Mouse (Mus musculus): ENCODE results near the gene Dnmt3a. TPM values are rescaled to one million over a fixed set of nuclear protein-coding genes. Genes with fewer than 3 reads are reported as not detected.

Dnmt3a gene
- polyA plus RNA-seq, 1 experiment from 2014 or later, result 98.5 TPM

DNA sequence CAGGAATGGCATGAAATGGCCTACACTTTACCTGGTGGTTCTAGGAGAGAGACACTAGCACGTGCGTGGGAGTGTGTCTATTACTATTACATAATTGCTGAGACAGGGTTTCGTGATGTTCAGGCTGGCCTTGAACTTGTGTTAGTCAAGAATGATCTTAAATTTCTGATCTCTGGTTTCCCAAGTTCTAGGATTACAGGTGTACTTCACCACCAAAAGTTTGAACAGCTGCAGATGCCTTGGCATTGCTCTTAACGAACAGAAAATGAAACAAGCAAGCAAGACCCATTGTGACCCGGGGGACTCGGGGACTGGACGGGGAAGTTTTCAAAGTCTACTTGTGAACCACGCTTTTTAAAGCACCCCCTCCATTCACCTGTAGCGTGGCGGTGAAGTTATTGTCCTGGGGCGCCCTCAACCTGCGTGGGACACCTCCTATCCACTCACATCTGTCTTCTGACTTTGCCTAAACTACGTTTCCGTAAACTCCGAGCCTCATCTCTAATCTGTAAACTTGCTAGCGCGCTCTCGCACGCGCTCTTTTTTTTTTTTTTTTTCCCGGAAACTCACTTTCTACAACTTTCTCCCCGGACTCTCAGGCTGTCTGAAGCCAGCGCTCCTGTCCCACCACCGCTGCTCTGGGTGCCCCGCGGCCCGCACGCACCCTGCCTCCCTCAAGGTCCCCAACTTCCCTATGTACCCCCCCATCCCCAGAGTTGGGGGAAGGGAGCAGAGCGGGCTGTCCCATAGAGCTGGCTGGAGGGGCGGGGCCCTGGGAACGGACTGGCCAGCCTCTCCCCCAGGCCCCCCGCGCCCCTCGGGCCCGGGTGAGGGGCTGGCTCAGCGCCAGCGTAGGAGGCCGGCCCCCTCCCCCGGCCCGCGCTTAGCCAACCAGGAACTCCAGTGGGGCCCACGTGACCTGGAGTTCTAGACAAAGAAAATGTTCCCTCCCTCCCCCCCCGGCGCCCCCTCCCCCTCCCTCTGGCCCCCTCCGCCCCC is 85.2 kb downstream of the Dnmt3a start:
- Histone ChIP-seq H3K4me1 (peaks cover 82% of the 10 kb centered on the region), H3K9ac (peak overlapping the region; percentile 74), H3K27ac (peak overlapping the region; percentile 92), H3K36me3 (ENCODE audit: poor library complexity, severe bottlenecking) (peaks cover 18% of the 10 kb centered on the region), H3K4me2 (peak overlapping the region; percentile 62), H3K27me3 (no peaks in the 10 kb centered on the region), H3K4me3 (peak overlapping the region; percentile 55), H3K9me3 (replicated peaks) (no peaks in the 10 kb centered on the region)
- 2% methylated on average over 42 of the region's 45 CpGs for WGBS
- peak; percentile 48 for ATAC-seq

DNA sequence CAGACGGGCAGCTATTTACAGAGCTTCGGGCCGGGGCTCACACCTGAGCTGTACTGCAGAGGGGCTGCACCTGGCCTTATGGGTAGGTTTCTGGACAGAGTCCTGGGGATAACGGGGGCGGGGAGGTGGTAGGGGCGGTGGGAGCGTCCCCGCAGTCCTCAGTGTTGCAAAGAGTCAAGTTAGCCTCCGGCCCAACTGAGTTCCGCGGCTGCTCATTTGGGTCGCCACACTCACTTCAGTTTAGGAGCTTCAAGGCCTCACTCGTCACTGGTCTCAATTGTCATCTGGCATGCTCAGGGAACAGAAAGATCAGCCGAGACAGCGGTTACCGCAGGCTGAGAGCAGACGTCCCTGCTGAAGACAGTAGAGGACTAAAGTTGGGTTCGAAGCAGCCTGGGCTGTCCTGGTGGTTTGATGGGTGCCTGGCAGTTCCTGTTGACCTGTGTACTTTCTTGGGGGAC is 86.0 kb downstream of the Dnmt3a start:
- ATAC-seq, result peak; percentile 50
- no peaks in the 10 kb centered on the region for H3K27me3 ChIP-seq
- peak overlapping the region; percentile 55 for H3K4me3 ChIP-seq
- peaks cover 25% of the 10 kb centered on the region for H3K36me3 ChIP-seq (ENCODE audit: poor library complexity, severe bottlenecking)
- H3K4me2 ChIP-seq, result peak overlapping the region; percentile 62
- 2% methylated on average over 17 of the region's 18 CpGs for WGBS
- H3K27ac ChIP-seq, result peak overlapping the region; percentile 92
- H3K9ac ChIP-seq, result peak overlapping the region; percentile 74
- peaks cover 74% of the 10 kb centered on the region for H3K4me1 ChIP-seq
- no peaks in the 10 kb centered on the region for H3K9me3 ChIP-seq (replicated peaks)

DNA sequence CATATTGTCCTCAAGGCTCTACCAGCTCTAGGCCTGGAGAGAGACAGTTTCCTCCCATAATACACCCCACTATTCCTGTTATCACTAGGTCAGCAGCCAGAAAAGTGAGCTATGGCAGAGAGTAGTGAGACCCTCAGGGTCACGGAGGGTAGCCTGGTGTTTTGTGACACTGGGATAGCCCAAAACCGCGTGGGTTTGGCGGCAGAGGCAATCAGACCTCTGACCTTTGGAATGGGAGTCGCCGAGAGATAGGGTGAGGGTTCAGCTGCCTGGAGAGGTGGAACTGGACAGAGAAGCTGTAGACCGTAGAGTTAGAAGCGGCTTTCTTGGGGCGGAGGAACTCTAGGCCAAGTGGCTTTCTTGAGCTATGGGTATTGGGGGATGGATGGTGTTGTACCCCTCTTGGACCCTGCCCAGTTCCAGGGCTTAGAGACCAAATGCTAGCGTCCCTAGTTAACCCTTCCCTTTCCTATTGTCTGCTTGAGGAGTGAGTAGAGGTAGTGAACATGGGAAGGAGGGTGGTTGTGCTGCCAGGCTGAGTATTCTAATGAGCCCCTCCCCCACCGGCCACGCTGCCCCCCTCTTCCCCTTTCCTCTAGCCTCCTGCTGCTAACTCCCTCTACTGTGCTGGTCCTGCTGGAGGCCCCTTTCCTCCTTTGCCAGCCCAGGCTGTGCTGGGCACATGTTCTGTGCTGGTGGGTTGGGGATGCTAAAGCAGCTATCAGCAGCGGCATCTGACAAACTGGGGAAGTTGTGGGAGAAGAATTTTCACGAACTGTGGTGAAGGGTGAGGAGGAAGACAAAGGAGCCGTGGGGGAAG is 86.6 kb downstream of the Dnmt3a start:
- no peaks in the 10 kb centered on the region for H3K9me3 ChIP-seq (replicated peaks)
- H3K4me2 ChIP-seq, result peak overlapping the region; percentile 62
- 3% methylated on average over 15 of the region's 15 CpGs for WGBS
- peak; percentile 57 for ATAC-seq
- H3K4me1 ChIP-seq, result peaks cover 68% of the 10 kb centered on the region
- H3K36me3 ChIP-seq (ENCODE audit: poor library complexity, severe bottlenecking), result peaks cover 31% of the 10 kb centered on the region
- peak overlapping the region; percentile 55 for H3K4me3 ChIP-seq
- H3K9ac ChIP-seq, result peak overlapping the region; percentile 74
- no peaks in the 10 kb centered on the region for H3K27me3 ChIP-seq
- H3K27ac ChIP-seq, result peak overlapping the region; percentile 92

DNA sequence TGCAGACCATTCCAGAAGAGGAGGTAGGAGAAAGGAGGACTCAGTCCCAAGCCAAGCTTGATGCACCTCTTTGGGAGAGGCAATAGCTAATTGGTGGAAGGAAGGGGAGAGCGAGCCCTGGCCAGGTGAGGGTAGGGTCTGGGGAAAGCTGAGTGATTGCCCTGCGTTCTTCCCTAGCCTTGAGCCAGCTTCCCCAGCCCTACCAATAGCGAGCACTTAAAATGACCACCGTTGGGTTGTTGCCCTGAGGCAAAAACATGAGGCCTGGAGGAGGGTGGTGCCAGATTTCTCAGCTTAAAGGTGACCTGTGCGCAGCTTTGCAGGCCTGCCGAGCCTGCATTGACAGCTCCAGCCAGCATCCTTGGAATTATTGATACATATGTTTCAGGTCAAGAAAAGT is 87.5 kb downstream of the Dnmt3a start:
- H3K27ac ChIP-seq, result peak overlapping the region; percentile 48; the same call in 1 of the 2 replicates
- H3K27me3 ChIP-seq, result no peaks in the 10 kb centered on the region
- H3K4me3 ChIP-seq, result peak overlapping the region; percentile 55
- H3K9ac ChIP-seq, result peak overlapping the region; percentile 74
- no peak for ATAC-seq
- peaks cover 59% of the 10 kb centered on the region for H3K4me1 ChIP-seq
- peak overlapping the region; percentile 62 for H3K4me2 ChIP-seq
- H3K9me3 ChIP-seq (replicated peaks), result no peaks in the 10 kb centered on the region
- WGBS, result 57% methylated on average over 6 of the region's 6 CpGs
- H3K36me3 ChIP-seq (ENCODE audit: poor library complexity, severe bottlenecking), result peaks cover 40% of the 10 kb centered on the region

DNA sequence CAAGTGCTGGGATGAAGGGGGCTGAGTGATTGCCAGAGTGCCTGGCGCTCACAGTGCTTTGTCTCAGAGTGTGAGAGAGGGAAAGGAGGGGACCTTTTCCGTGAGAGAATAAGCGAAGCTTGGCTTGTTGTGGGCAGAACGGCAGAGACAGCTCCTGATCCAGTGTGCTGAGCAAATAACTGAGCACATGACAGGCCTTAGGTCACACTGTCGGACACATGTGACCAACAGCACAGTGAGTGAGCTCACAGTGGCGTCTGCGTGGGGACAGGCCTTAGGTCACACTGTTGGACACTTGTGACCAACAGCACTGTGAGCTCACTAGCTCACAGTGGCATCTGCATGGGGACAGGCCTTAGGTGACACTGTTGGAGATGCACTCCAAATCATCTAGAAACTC is 88.7 kb downstream of the Dnmt3a start:
- ATAC-seq, result no peak
- no peaks in the 10 kb centered on the region for H3K27me3 ChIP-seq
- H3K36me3 ChIP-seq (ENCODE audit: poor library complexity, severe bottlenecking), result peaks cover 51% of the 10 kb centered on the region
- H3K4me1 ChIP-seq, result peaks cover 47% of the 10 kb centered on the region
- peak overlapping the region; percentile 62; the same call in 1 of the 2 replicates for H3K4me2 ChIP-seq
- no peaks in the 10 kb centered on the region for H3K9me3 ChIP-seq (replicated peaks)
- H3K9ac ChIP-seq, result no peak overlapping the region
- WGBS, result 71% methylated on average over 7 of the region's 7 CpGs
- H3K27ac ChIP-seq, result no peak overlapping the region
- no peak overlapping the region for H3K4me3 ChIP-seq

DNA sequence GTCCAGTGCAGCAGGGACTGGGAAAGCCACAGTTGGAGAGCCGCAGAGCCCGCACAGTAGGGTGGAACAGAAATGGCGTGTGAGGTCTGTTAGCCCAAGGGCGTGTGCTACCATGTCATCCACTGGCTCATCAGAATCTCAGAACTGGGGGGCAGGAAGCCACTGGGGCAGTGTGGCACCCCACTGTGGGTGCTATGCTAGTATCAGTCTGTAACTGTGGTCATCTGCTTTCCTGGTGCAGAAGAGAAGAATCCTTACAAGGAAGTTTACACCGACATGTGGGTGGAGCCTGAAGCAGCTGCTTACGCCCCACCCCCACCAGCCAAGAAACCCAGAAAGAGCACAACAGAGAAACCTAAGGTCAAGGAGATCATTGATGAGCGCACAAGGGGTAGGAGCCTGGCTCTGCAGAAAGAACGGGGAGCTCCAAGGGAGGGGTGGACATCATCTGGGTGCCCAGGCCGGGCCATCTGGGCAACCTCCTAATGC is 91.3 kb downstream of the Dnmt3a start:
- H3K4me3 ChIP-seq, result no peak overlapping the region
- no peak overlapping the region for H3K27ac ChIP-seq
- no peaks in the 10 kb centered on the region for H3K9me3 ChIP-seq (replicated peaks)
- no peak for ATAC-seq
- no peak overlapping the region for H3K4me2 ChIP-seq
- peaks cover 74% of the 10 kb centered on the region for H3K36me3 ChIP-seq (ENCODE audit: poor library complexity, severe bottlenecking)
- no peaks in the 10 kb centered on the region for H3K27me3 ChIP-seq
- H3K4me1 ChIP-seq, result peaks cover 27% of the 10 kb centered on the region
- WGBS, result 95% methylated on average over 9 of the region's 9 CpGs
- H3K9ac ChIP-seq, result no peak overlapping the region

DNA sequence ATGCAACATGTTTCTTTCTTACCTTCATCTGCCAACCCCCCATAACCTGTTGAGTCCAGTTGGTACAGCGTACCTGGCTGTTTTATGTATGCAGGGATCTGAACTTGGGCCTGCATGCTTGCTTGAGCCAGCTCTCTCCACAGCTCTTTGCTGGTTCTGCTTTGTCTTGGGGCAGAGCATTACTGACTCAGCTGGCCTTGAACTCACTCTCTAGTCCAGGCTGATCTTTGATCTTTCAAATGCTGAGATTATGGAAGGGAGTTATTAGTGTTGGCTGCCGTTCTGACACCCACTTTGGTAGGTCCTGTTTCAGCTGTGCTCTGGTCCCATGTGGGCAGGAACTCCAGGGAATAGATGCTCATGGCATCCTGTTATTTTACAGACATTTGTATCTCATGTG is 93.0 kb downstream of the Dnmt3a start:
- H3K9ac ChIP-seq, result no peak overlapping the region
- peaks cover 90% of the 10 kb centered on the region for H3K36me3 ChIP-seq (ENCODE audit: poor library complexity, severe bottlenecking)
- WGBS, result 95% methylated on average over 2 of the region's 2 CpGs

DNA sequence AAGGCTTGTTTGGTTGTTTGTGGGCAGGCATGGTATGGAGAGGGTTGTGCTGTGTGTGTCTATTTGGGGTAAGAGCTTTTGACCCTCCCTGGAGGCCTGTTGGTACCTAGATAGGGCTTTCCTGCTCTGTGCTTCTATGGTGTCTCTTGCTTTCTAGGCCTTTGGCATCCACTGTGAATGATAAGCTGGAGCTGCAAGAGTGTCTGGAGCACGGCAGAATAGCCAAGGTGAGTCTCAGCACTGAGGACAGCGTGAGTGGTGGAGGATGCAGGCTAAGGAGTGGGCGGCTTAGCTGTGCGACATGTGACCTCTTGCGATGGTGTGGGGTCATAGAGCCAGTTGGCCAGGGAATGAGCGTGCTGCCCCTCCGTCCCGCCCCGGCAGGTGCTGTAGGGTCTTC is 99.6 kb downstream of the Dnmt3a start:
- Histone ChIP-seq H3K9ac (no peak overlapping the region), H3K4me3 (no peak overlapping the region), H3K36me3 (ENCODE audit: poor library complexity, severe bottlenecking) (peaks cover 94% of the 10 kb centered on the region), H3K27ac (no peak overlapping the region), H3K9me3 (replicated peaks) (no peaks in the 10 kb centered on the region), H3K4me2 (no peak overlapping the region), H3K4me1 (no peaks in the 10 kb centered on the region), H3K27me3 (no peaks in the 10 kb centered on the region)
- no peak for ATAC-seq
- 97% methylated on average over 9 of the region's 9 CpGs for WGBS

More for the DNA sequence above, 93.0 kb downstream of the Dnmt3a start:
- H3K27me3 ChIP-seq, result no peaks in the 10 kb centered on the region
- no peak for ATAC-seq
- peaks cover 10% of the 10 kb centered on the region for H3K4me1 ChIP-seq
- no peak overlapping the region for H3K27ac ChIP-seq
- H3K9me3 ChIP-seq (replicated peaks), result no peaks in the 10 kb centered on the region
- no peak overlapping the region for H3K4me2 ChIP-seq
- no peak overlapping the region for H3K4me3 ChIP-seq

GRCm38 (mm10) chr12:3906308-3906707 is 100.5 kb downstream of the Dnmt3a start:
- Histone ChIP-seq H3K9ac (no peak overlapping the region), H3K4me1 (no peaks in the 10 kb centered on the region), H3K27me3 (no peaks in the 10 kb centered on the region), H3K9me3 (replicated peaks) (no peaks in the 10 kb centered on the region), H3K4me3 (no peak overlapping the region), H3K36me3 (ENCODE audit: poor library complexity, severe bottlenecking) (peaks cover 94% of the 10 kb centered on the region), H3K4me2 (no peak overlapping the region), H3K27ac (no peak overlapping the region)
- no peak for ATAC-seq

GRCm38 (mm10) chr12:3907008-3907407 is 101.2 kb downstream of the Dnmt3a start:
- no peak overlapping the region for H3K27ac ChIP-seq
- H3K27me3 ChIP-seq, result no peaks in the 10 kb centered on the region
- no peak overlapping the region for H3K4me2 ChIP-seq
- H3K36me3 ChIP-seq (ENCODE audit: poor library complexity, severe bottlenecking), result peaks cover 92% of the 10 kb centered on the region
- no peak for ATAC-seq
- 83% methylated on average over 4 of the region's 4 CpGs for WGBS
- H3K9me3 ChIP-seq (replicated peaks), result no peaks in the 10 kb centered on the region
- no peaks in the 10 kb centered on the region for H3K4me1 ChIP-seq
- no peak overlapping the region for H3K9ac ChIP-seq
- no peak overlapping the region for H3K4me3 ChIP-seq

GRCm38 (mm10) chr12:3907418-3907817 is 101.6 kb downstream of the Dnmt3a start:
- Histone ChIP-seq H3K4me2 (no peak overlapping the region), H3K4me1 (no peaks in the 10 kb centered on the region), H3K9me3 (replicated peaks) (no peaks in the 10 kb centered on the region), H3K4me3 (no peak overlapping the region), H3K27ac (no peak overlapping the region), H3K36me3 (ENCODE audit: poor library complexity, severe bottlenecking) (peaks cover 91% of the 10 kb centered on the region), H3K9ac (no peak overlapping the region), H3K27me3 (no peaks in the 10 kb centered on the region)
- WGBS, result 76% methylated on average over 13 of the region's 13 CpGs
- no peak for ATAC-seq
